Mouse (Mus musculus): ENCODE measurements around the gene Peg10.

Gene Peg10

GRCm38 (mm10) chr6:4746696-4747439, at the start of gene Peg10, which contains the start of gene Sgce:
Gene Peg10, plus strand, starts transcription at chr6:4747306.
Gene Sgce, minus strand, starts transcription at chr6:4747207.
- DNase-seq = peak; percentile 64 to 80

- DNase-seq = no peak
Measured at GRCm38 (mm10) chr6:4701641-4702040, 45.5 kb upstream of the Peg10 start.

- DNase-seq = no peak
Measured at GRCm38 (mm10) chr6:4703908-4704307, 43.2 kb upstream of the Peg10 start.

- no peak for DNase-seq
Measured at GRCm38 (mm10) chr6:4706415-4706814, 40.7 kb upstream of the Peg10 start.

- DNase-seq = no peak
Measured at GRCm38 (mm10) chr6:4708971-4709370, 38.1 kb upstream of the Peg10 start.

GRCm38 (mm10) chr6:4716171-4716570, 30.9 kb upstream of the Peg10 start:
- no peak for DNase-seq

GRCm38 (mm10) chr6:4717344-4717743, 29.8 kb upstream of the Peg10 start:
- no peak for DNase-seq

- no peak for DNase-seq
Measured at GRCm38 (mm10) chr6:4722142-4722541, 25.0 kb upstream of the Peg10 start.

- DNase-seq = no peak
Measured at GRCm38 (mm10) chr6:4722739-4723138, 24.4 kb upstream of the Peg10 start.

GRCm38 (mm10) chr6:4723998-4724757, 22.9 kb upstream of the Peg10 start:
- no peak for DNase-seq

GRCm38 (mm10) chr6:4728305-4728704, 18.8 kb upstream of the Peg10 start:
- no peak for DNase-seq

- no peak for DNase-seq
Measured at GRCm38 (mm10) chr6:4731675-4732074, 15.4 kb upstream of the Peg10 start.

GRCm38 (mm10) chr6:4733208-4733607, 13.9 kb upstream of the Peg10 start:
- no peak for DNase-seq

GRCm38 (mm10) chr6:4736372-4736771, 10.7 kb upstream of the Peg10 start:
- DNase-seq = no peak

GRCm38 (mm10) chr6:4738034-4738629, 9.0 kb upstream of the Peg10 start:
- no peak for DNase-seq

GRCm38 (mm10) chr6:4738717-4739116, 8.4 kb upstream of the Peg10 start:
- DNase-seq = no peak

GRCm38 (mm10) chr6:4739522-4740355, 7.4 kb upstream of the Peg10 start:
- DNase-seq = no peak

- DNase-seq = peak; percentile 31 to 35
Measured at GRCm38 (mm10) chr6:4740511-4740910, 6.6 kb upstream of the Peg10 start.

- peak; percentile 24 to 28 for DNase-seq
Measured at GRCm38 (mm10) chr6:4746036-4746695, 940 bp upstream of the Peg10 start.

GRCm38 (mm10) chr6:4747677-4748505, 785 bp downstream of the Peg10 start:
- DNase-seq = peak; percentile 29 to 35

GRCm38 (mm10) chr6:4748506-4748961, 1.4 kb downstream of the Peg10 start:
- peak; percentile 41 to 46 for DNase-seq

Data from cerebellum, postnatal 36 days (tissue).